ENCODE assay signal across 8 mouse cellular contexts in genomic region chr13:83738528-83738981, GRCm38 (mm10).
DNase-seq lines count a peak whose midpoint lies in the region; ATAC-seq and TF ChIP-seq lines count a peak whose summit lies in the region.

No protein-coding gene starts in this region.

- peak overlapping the region; percentile 24 for H3K4me3 ChIP-seq in lung, postnatal 0 days (ENCODE audit: low read depth, low read length)
- peak overlapping the region; percentile 16 for H3K4me3 ChIP-seq in intestine, embryonic 16.5 days (ENCODE audit: low read length)
- H3K4me3 ChIP-seq in neural tube, embryonic 12.5 days, result peak overlapping the region; percentile 52

- H3K27ac ChIP-seq in lung, postnatal 0 days (ENCODE audit: low read length), result no peak overlapping the region
- H3K27ac ChIP-seq in intestine, embryonic 16.5 days (ENCODE audit: low read length), result no peak overlapping the region
- H3K27ac ChIP-seq in neural tube, embryonic 12.5 days, result peak overlapping the region; percentile 94

- no peaks in the 10 kb centered on the region for H3K9me3 ChIP-seq in lung, postnatal 0 days (ENCODE audit: low read length)
- no peaks in the 10 kb centered on the region for H3K9me3 ChIP-seq in intestine, embryonic 16.5 days (ENCODE audit: control insufficient read depth, low read length)
- no peaks in the 10 kb centered on the region for H3K9me3 ChIP-seq in neural tube, embryonic 12.5 days

- peaks cover 4% of the 10 kb centered on the region; the same call in 1 of the 2 replicates for H3K4me1 ChIP-seq in lung, postnatal 0 days (ENCODE audit: insufficient read depth, low read depth, low read length)
- no peaks in the 10 kb centered on the region for H3K4me1 ChIP-seq in intestine, embryonic 16.5 days (ENCODE audit: control insufficient read depth, insufficient read depth, low read length)
- H3K4me1 ChIP-seq in neural tube, embryonic 12.5 days, result no peaks in the 10 kb centered on the region

- peaks cover 47% of the 10 kb centered on the region for H3K27me3 ChIP-seq in lung, postnatal 0 days (replicated peaks; ENCODE audit: insufficient read depth, low read length)
- peaks cover 40% of the 10 kb centered on the region for H3K27me3 ChIP-seq in intestine, embryonic 16.5 days (replicated peaks; ENCODE audit: control insufficient read depth, insufficient read depth, low read length)
- no peaks in the 10 kb centered on the region for H3K27me3 ChIP-seq in neural tube, embryonic 12.5 days (replicated peaks)

- no peaks in the 10 kb centered on the region for H3K36me3 ChIP-seq in lung, postnatal 0 days (ENCODE audit: insufficient read depth, low read length)
- H3K36me3 ChIP-seq in intestine, embryonic 16.5 days (ENCODE audit: control insufficient read depth, insufficient read depth, low read length), result no peaks in the 10 kb centered on the region
- peaks cover 21% of the 10 kb centered on the region for H3K36me3 ChIP-seq in neural tube, embryonic 12.5 days

- intact Hi-C loops in gastrocnemius, postnatal 36 days (cut with DNase I), result no loop called here

- TF ChIP-seq EP300 in lung, postnatal 0 days (IDR thresholded peaks at IDR 0.05), result no peak

- TF ChIP-seq CTCF in lung, postnatal 0 days (IDR thresholded peaks at IDR 0.05), result no peak

- no peak for ATAC-seq in lung, postnatal 0 days
- no peak for ATAC-seq in intestine, embryonic 16.5 days
- no peak for ATAC-seq in neural tube, embryonic 12.5 days (ENCODE audit: low FRiP score, low read depth)

- DNase-seq in lung, postnatal 0 days (ENCODE audit: low spot score), result no peak
- DNase-seq in lung, postnatal 14 days, result no peak
- peak; percentile 62 for DNase-seq in embryo, embryonic 9.5 days (ENCODE audit: extremely low spot score)
- no peak for DNase-seq in urinary bladder, postnatal 36 days (ENCODE audit: low spot score in 2 of 2)
- no peak for DNase-seq in kidney, adult 18-20 months
- no peak for DNase-seq in gastrocnemius, postnatal 36 days

- no peak overlapping the region for H3K9ac ChIP-seq in lung, postnatal 0 days (replicated peaks; ENCODE audit: low read depth)
- H3K9ac ChIP-seq in intestine, embryonic 16.5 days (ENCODE audit: low read depth, low read length), result no peak overlapping the region
- peak overlapping the region; percentile 95 for H3K9ac ChIP-seq in neural tube, embryonic 12.5 days

- peak overlapping the region; percentile 39 for H3K4me2 ChIP-seq in lung, postnatal 0 days (replicated peaks; ENCODE audit: low read depth, low read length)
- peak overlapping the region; percentile 8 for H3K4me2 ChIP-seq in intestine, embryonic 16.5 days (ENCODE audit: low read depth, low read length)
- peak overlapping the region; percentile 78 for H3K4me2 ChIP-seq in neural tube, embryonic 12.5 days (replicated peaks)

- WGBS in lung, postnatal 0 days, result 4% methylated on average over 12 of the region's 12 CpGs
- WGBS in intestine, embryonic 16.5 days, result 2% methylated on average over 12 of the region's 12 CpGs
- 1% methylated on average over 12 of the region's 12 CpGs for WGBS in neural tube, embryonic 12.5 days

Comparison
In these comparisons a context has a peak if more than half of its experiments do, and no peak if none do; other contexts are left out.
1. H3K4me2 ChIP-seq: peak in every context shown above with its lines; median percentile 78 in neural tube, embryonic 12.5 days; 39 in lung, postnatal 0 days; 8 in intestine, embryonic 16.5 days.